Mouse (Mus musculus): ENCODE results near the gene Cyth3. TPM values are rescaled to one million over a fixed set of nuclear protein-coding genes. Genes with fewer than 3 reads are reported as not detected.
A peak's percentile ranks its signal among the peaks of the same experiment; 100 is the strongest.

Cyth3 gene
- polyA plus RNA-seq, 1 experiment from 2014 or later: 40.7 TPM

DNA sequence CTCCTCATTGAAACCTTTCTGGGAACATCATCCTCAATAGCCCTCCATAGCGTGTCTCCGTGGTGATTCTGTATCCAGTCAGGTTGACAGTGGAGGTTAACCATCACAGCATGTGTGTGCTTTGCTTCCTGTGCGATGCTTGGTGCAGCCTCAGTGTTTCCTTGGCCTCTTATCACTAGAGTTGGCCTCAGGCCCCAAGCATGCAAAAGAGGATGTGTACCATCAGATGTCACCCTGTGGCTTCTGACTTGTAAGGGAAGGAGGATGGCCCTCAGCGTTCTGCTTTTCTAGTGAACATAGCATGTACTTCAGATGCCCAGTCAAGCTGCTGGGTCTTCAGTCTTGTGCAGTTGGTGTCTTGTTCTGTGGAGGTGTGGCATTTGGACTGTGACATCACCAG, 76.2 kb downstream of the Cyth3 start:
- peaks cover 26% of the 10 kb centered on the region for H3K36me3 ChIP-seq (ENCODE audit: control insufficient read depth, insufficient read depth, low read length)

DNA sequence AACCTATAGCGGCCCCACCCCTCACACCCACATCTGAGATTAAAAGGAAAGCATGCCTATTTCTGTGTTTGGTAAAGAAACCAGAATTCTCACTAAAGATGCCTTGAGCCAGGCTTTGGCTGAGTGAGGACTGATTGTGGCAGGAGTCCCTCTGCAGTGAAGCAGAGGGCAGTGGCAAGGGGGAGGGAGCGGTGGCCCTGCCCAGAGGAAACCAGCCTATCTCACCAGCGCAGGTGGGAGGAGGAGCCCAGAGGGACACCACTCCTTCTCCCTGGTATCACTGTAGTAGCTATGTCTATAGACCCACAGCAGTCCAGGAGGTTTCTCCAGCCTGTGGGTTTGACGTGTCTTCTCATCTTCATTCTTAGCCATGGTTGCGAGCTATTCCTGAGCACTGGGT, 78.0 kb downstream of the Cyth3 start:
- H3K27ac ChIP-seq (ENCODE audit: low read length): no peak overlapping the region
- no peak overlapping the region for H3K4me3 ChIP-seq (ENCODE audit: low read depth, low read length)
- no peaks in the 10 kb centered on the region for H3K27me3 ChIP-seq (ENCODE audit: control insufficient read depth, insufficient read depth, low read depth, low read length)
- no peak overlapping the region for H3K4me2 ChIP-seq (ENCODE audit: low read length)
- H3K4me1 ChIP-seq (ENCODE audit: control insufficient read depth, insufficient read depth, low read length): no peaks in the 10 kb centered on the region
- peaks cover 26% of the 10 kb centered on the region for H3K36me3 ChIP-seq (ENCODE audit: control insufficient read depth, insufficient read depth, low read length)
- H3K9ac ChIP-seq (ENCODE audit: low read depth, low read length): no peak overlapping the region
- H3K9me3 ChIP-seq (replicated peaks; ENCODE audit: control insufficient read depth, low read length, poor library complexity, severe bottlenecking): no peaks in the 10 kb centered on the region
- ATAC-seq: no peak
- 92% methylated on average over 5 of the region's 5 CpGs for WGBS

More for the DNA sequence above, 76.2 kb downstream of the Cyth3 start:
- ATAC-seq: no peak
- WGBS: 97% methylated on average over 4 of the region's 4 CpGs
- no peak overlapping the region for H3K9ac ChIP-seq (ENCODE audit: low read depth, low read length)
- H3K4me3 ChIP-seq (ENCODE audit: low read depth, low read length): no peak overlapping the region
- no peaks in the 10 kb centered on the region for H3K27me3 ChIP-seq (ENCODE audit: control insufficient read depth, insufficient read depth, low read depth, low read length)
- H3K4me1 ChIP-seq (ENCODE audit: control insufficient read depth, insufficient read depth, low read length): no peaks in the 10 kb centered on the region
- no peaks in the 10 kb centered on the region for H3K9me3 ChIP-seq (replicated peaks; ENCODE audit: control insufficient read depth, low read length, poor library complexity, severe bottlenecking)
- H3K27ac ChIP-seq (ENCODE audit: low read length): no peak overlapping the region
- H3K4me2 ChIP-seq (ENCODE audit: low read length): no peak overlapping the region

DNA sequence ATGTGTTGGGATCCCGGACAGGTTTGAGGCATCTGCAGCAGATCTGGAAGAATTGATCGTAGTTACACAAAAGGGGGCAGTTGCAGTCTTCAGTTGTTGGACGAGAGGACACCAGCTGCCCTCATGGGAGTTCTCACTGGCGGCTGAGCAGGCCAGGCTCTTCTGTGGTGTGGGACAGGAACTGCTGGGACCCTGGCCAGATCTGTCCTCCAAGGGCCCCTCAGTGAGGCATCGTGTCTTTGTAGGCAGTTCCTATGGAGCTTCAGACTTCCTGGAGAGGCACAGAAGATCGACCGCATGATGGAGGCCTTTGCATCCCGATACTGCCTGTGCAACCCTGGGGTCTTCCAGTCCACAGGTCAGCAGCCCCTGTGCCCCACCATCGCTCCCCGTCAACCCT, 78.8 kb downstream of the Cyth3 start:
- Histone ChIP-seq H3K27ac (ENCODE audit: low read length) (no peak overlapping the region), H3K4me1 (ENCODE audit: control insufficient read depth, insufficient read depth, low read length) (no peaks in the 10 kb centered on the region), H3K36me3 (ENCODE audit: control insufficient read depth, insufficient read depth, low read length) (peaks cover 24% of the 10 kb centered on the region), H3K4me2 (ENCODE audit: low read length) (no peak overlapping the region), H3K4me3 (ENCODE audit: low read depth, low read length) (no peak overlapping the region), H3K9ac (ENCODE audit: low read depth, low read length) (no peak overlapping the region), H3K9me3 (replicated peaks; ENCODE audit: control insufficient read depth, low read length, poor library complexity, severe bottlenecking) (no peaks in the 10 kb centered on the region), H3K27me3 (ENCODE audit: control insufficient read depth, insufficient read depth, low read depth, low read length) (no peaks in the 10 kb centered on the region)
- no peak for ATAC-seq
- WGBS: 87% methylated on average over 10 of the region's 10 CpGs

DNA sequence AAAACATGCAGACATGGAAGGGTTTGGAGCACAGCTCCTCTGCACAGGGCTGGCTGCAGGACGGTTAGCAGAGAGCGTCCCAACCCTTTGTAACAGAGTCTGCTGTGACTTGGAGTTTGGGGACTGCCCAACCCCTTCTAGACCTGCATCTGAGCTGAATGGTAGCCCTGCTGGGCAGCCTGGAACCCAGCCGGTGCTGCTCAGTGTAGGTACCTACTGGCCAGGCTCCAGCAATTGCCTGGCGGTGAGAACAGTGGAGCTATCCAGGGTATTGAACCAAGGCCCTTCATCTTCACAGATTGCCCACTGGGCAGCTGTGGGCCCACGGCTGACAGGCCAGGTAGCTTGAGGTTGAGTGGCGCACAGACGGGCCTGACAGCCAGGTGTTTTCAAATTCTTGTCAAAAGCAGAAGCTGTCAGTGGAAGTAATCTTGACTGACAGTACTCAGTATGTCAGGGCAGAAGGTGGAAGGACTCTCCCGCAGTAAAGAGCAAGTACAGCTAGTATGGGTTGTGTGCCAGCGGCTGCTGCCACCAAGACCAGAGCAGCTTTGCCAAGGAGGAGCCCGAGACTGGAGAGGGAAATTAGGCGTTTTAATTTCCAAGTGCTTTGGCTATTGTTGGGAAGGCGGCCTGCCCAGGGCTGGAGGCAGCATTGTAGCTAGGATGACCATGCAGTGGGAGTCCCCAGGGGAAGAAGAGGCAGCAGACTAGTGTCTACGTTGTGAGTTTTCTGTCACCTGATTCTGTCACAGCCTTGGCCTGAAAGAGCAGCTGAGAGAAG, 82.8 kb downstream of the Cyth3 start:
- no peak for ATAC-seq
- H3K36me3 ChIP-seq (ENCODE audit: control insufficient read depth, insufficient read depth, low read length): peaks cover 41% of the 10 kb centered on the region
- H3K4me3 ChIP-seq (ENCODE audit: low read depth, low read length): no peak overlapping the region
- H3K4me2 ChIP-seq (ENCODE audit: low read length): no peak overlapping the region
- H3K4me1 ChIP-seq (ENCODE audit: control insufficient read depth, insufficient read depth, low read length): no peaks in the 10 kb centered on the region
- H3K27ac ChIP-seq (ENCODE audit: low read length): no peak overlapping the region
- no peaks in the 10 kb centered on the region for H3K9me3 ChIP-seq (replicated peaks; ENCODE audit: control insufficient read depth, low read length, poor library complexity, severe bottlenecking)
- 74% methylated on average over 13 of the region's 13 CpGs for WGBS
- H3K9ac ChIP-seq (ENCODE audit: low read depth, low read length): no peak overlapping the region
- H3K27me3 ChIP-seq (ENCODE audit: control insufficient read depth, insufficient read depth, low read depth, low read length): no peaks in the 10 kb centered on the region

DNA sequence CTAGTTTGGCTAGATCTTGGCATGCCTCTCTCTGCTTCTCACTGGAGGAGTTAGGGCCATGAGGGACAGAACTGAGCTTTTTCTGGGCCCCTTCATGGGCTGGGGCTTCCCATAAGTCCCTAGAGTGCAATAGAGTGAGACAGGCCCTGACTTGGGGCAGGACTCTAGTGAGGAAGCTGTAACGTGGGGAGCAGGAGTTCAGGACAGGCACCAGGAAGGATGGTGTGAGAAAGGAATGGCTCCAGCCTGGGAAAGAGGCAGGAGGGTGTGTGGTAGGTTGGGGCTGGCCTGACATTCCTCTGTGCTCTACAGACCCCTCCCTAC, 83.4 kb downstream of the Cyth3 start:
- no peak overlapping the region for H3K4me3 ChIP-seq (ENCODE audit: low read depth, low read length)
- H3K27me3 ChIP-seq (ENCODE audit: control insufficient read depth, insufficient read depth, low read depth, low read length): no peaks in the 10 kb centered on the region
- H3K4me1 ChIP-seq (ENCODE audit: control insufficient read depth, insufficient read depth, low read length): no peaks in the 10 kb centered on the region
- peaks cover 43% of the 10 kb centered on the region for H3K36me3 ChIP-seq (ENCODE audit: control insufficient read depth, insufficient read depth, low read length)
- no peaks in the 10 kb centered on the region for H3K9me3 ChIP-seq (replicated peaks; ENCODE audit: control insufficient read depth, low read length, poor library complexity, severe bottlenecking)
- H3K4me2 ChIP-seq (ENCODE audit: low read length): no peak overlapping the region
- no peak overlapping the region for H3K9ac ChIP-seq (ENCODE audit: low read depth, low read length)
- 63% methylated on average over 1 of the region's 1 CpGs for WGBS
- H3K27ac ChIP-seq (ENCODE audit: low read length): no peak overlapping the region
- no peak for ATAC-seq

DNA sequence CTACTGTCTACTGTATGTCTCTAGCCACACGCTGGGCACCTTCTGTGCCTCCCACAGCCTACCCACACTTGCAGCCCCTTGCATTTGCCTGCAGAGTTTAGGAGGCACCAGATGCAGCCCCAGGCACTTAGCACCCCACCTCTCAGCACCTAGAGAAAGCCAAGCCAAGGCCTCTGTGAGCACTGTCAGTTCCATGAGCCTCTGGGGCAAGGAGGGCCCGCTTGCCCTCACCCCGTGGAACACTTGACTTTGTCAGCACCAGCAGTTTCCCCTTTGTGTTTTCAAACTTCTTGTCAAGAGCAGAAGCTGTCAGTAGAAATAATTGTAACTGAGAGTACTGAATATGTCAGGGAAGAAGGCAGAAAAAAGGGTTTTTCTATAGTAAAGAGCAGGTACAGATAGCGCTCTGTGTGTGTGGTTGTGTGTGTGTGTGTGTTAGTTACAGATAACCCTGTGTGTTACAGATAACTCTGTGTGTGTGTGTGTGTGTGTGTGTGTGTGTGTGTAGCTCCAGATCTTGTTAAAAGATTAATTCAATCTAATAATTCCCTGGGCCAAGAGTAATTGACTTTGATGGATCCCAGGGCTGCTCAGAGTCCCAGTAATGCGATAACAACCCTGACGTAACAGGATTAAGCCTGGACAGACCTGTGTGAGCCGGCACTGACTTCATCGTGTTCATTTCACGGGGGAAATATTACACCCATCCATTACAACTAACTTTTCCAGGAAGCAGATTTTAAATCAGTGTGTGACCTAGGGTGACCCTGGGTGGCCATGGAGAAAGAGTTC, 84.0 kb downstream of the Cyth3 start:
- peaks cover 43% of the 10 kb centered on the region for H3K36me3 ChIP-seq (ENCODE audit: control insufficient read depth, insufficient read depth, low read length)
- no peaks in the 10 kb centered on the region for H3K9me3 ChIP-seq (replicated peaks; ENCODE audit: control insufficient read depth, low read length, poor library complexity, severe bottlenecking)
- no peak overlapping the region for H3K27ac ChIP-seq (ENCODE audit: low read length)
- H3K27me3 ChIP-seq (ENCODE audit: control insufficient read depth, insufficient read depth, low read depth, low read length): no peaks in the 10 kb centered on the region
- no peak overlapping the region for H3K9ac ChIP-seq (ENCODE audit: low read depth, low read length)
- 61% methylated on average over 9 of the region's 9 CpGs for WGBS
- H3K4me2 ChIP-seq (ENCODE audit: low read length): no peak overlapping the region
- ATAC-seq: no peak
- H3K4me3 ChIP-seq (ENCODE audit: low read depth, low read length): no peak overlapping the region
- H3K4me1 ChIP-seq (ENCODE audit: control insufficient read depth, insufficient read depth, low read length): no peaks in the 10 kb centered on the region

DNA sequence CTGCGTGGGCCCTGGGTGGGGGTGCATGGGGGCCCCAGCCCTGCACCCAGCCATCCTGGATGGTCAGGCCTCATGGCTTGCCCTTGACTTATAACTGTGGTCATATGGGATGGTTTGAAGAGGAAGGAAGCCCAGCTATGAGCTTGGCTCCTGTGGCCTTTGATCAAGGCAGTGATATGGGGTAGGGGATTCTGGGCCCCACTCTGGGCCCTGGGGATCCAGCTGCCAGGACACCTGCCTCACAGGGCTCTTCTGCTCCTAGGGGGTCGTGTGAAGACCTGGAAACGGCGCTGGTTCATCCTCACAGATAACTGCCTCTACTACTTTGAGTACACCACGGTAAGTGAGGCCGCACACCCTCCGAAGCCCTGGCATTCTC, 84.6 kb downstream of the Cyth3 start:
- peaks cover 37% of the 10 kb centered on the region for H3K36me3 ChIP-seq (ENCODE audit: control insufficient read depth, insufficient read depth, low read length)
- no peaks in the 10 kb centered on the region for H3K27me3 ChIP-seq (ENCODE audit: control insufficient read depth, insufficient read depth, low read depth, low read length)
- no peak overlapping the region for H3K9ac ChIP-seq (ENCODE audit: low read depth, low read length)
- ATAC-seq: no peak
- no peak overlapping the region for H3K4me2 ChIP-seq (ENCODE audit: low read length)
- WGBS: 83% methylated on average over 7 of the region's 7 CpGs
- no peaks in the 10 kb centered on the region for H3K9me3 ChIP-seq (replicated peaks; ENCODE audit: control insufficient read depth, low read length, poor library complexity, severe bottlenecking)
- no peak overlapping the region for H3K4me3 ChIP-seq (ENCODE audit: low read depth, low read length)
- H3K4me1 ChIP-seq (ENCODE audit: control insufficient read depth, insufficient read depth, low read length): no peaks in the 10 kb centered on the region
- no peak overlapping the region for H3K27ac ChIP-seq (ENCODE audit: low read length)

DNA sequence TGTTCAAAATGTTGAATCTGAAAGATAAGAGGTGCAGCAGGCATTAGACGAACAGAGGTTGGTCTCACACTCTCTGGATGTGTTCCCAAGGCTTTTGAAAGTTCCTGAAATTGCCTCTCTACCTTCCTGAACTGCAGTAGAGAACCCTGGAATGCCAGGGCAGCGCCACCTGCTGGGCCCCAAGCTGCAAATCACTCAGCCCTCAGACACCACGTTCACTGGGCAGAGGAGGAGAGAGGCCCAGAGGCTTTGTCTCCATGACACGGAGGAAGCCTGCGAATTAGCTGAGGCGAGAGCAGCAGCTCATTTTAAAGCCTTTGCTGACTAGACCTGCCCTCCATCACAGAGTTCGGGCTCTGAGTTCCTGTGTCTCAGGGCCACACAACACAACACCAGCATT, 89.1 kb downstream of the Cyth3 start:
- Histone ChIP-seq H3K36me3 (ENCODE audit: control insufficient read depth, insufficient read depth, low read length) (peaks cover 57% of the 10 kb centered on the region), H3K4me2 (ENCODE audit: low read length) (no peak overlapping the region), H3K27me3 (ENCODE audit: control insufficient read depth, insufficient read depth, low read depth, low read length) (no peaks in the 10 kb centered on the region), H3K9me3 (replicated peaks; ENCODE audit: control insufficient read depth, low read length, poor library complexity, severe bottlenecking) (no peaks in the 10 kb centered on the region), H3K27ac (ENCODE audit: low read length) (no peak overlapping the region), H3K4me3 (ENCODE audit: low read depth, low read length) (no peak overlapping the region), H3K9ac (ENCODE audit: low read depth, low read length) (no peak overlapping the region), H3K4me1 (ENCODE audit: control insufficient read depth, insufficient read depth, low read length) (no peaks in the 10 kb centered on the region)
- peak; percentile 75; the same call in 1 of the 2 replicates for ATAC-seq
- 13% methylated on average over 7 of the region's 7 CpGs for WGBS

DNA sequence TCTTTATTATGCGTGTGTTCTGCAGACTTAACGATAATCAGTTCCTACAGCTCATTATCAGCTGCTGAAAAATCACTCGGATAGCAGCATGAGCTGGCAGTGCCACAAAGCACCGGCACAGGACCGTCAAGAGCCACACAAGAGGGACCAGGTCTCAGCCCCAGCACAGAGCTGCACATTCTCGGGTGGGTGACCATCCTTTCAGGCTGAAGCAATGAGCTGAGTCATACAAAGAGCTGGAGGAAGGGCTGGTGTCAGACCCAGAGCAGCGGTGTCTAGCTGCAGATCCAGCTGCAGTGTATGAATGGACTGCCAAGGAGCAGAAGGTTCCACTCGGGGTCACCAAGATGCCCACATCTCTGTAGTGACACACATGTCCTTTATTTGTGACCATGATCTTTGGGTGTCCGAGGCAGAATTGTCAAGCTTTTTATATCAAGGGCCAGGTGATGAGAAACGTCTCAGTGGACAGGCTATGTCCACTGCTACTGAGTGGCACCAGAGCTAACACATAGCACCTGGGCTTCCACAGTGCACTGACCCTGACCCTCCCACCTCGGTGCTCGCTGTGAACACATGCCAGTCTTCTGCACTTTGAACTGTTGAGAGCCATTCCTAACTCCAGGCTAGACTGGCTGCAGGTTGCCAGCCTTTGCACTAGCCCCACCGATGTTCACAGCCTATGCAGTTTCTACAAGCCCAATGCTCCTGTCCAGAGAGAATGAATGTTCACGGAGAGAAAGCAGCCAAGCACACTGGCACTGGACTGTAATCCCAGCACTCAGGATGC, 90.0 kb downstream of the Cyth3 start:
- Histone ChIP-seq H3K9ac (ENCODE audit: low read depth, low read length) (no peak overlapping the region), H3K9me3 (replicated peaks; ENCODE audit: control insufficient read depth, low read length, poor library complexity, severe bottlenecking) (no peaks in the 10 kb centered on the region), H3K36me3 (ENCODE audit: control insufficient read depth, insufficient read depth, low read length) (peaks cover 61% of the 10 kb centered on the region), H3K4me2 (ENCODE audit: low read length) (no peak overlapping the region), H3K4me1 (ENCODE audit: control insufficient read depth, insufficient read depth, low read length) (no peaks in the 10 kb centered on the region), H3K4me3 (ENCODE audit: low read depth, low read length) (no peak overlapping the region), H3K27me3 (ENCODE audit: control insufficient read depth, insufficient read depth, low read depth, low read length) (no peaks in the 10 kb centered on the region), H3K27ac (ENCODE audit: low read length) (no peak overlapping the region)
- ATAC-seq: no peak
- WGBS: 82% methylated on average over 14 of the region's 14 CpGs
